Mouse (Mus musculus): ENCODE measurements around the gene Cd84.

DNA sequence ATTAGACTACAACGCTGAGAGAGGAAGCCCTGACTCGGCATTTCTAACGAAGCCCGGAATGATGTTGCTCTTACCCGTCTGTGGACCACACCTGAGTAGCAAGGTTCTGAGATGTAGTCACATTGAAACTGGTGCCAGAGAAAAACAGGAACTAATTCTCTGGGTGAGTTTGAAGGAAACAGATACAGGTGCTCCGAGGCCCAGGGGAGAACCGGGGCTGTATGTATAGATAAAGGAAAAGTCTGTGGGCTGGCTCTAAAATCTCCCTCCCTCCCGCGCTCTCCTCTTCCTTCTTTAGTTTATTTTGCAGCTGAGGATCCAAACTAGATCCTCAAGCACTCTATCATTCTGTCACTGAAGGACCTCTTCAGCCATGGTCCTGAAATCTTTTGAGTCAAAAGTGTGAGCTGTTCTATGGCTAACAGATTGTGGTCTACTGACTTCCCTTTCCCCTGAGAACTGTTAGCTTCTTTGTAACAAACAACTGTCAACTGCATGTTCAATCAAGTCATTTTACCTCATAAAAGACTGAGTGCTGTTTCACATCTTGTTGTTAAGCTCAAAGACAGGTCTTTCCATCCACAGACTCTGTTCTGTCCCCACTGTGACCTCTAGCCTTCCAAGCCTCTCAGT lies 81.6 kb downstream of the Cd84 start:
- no peak for TF ChIP-seq CTCF (IDR thresholded peaks at IDR 0.05; ENCODE audit: extremely low read depth, insufficient read depth, low read length)
- no peak for TF ChIP-seq POLR2A (IDR thresholded peaks at IDR 0.05; ENCODE audit: extremely low read depth, insufficient read depth, low read length)
